Mouse (Mus musculus) stomach, embryonic 16.5 days (tissue): ENCODE data around the gene Slc1a3. TPM values are rescaled to one million over a fixed set of nuclear protein-coding genes. Genes with fewer than 3 reads are reported as not detected.

Source experiments
- ATAC-seq: fragments of 200-750 bp; cut with Nextera tagmentation; 2 replicates; pipeline ENCODE4 v1.8.0; 2017; ENCODE audit warnings: moderate number of reproducible peaks, moderate TSS enrichment; ENCODE audit not compliant: insufficient read depth, low FRiP score
- H3K27ac ChIP-seq: fragments of 300-500 bp; sonication (generic); 2 replicates; pipeline ENCODE4 v1.5.1; 2014; ENCODE audit warnings: low read length
- H3K27me3 ChIP-seq: fragments of 300-500 bp; sonication (generic); 2 replicates; pipeline ENCODE4 v1.6.1; 2014; ENCODE audit warnings: low read length, control low read depth, mixed read lengths; ENCODE audit not compliant: control insufficient read depth, insufficient read depth
- H3K36me3 ChIP-seq: fragments of 300-500 bp; sonication (generic); 2 replicates; pipeline ENCODE4 v1.6.1; 2014; ENCODE audit warnings: low read length; ENCODE audit not compliant: control insufficient read depth, insufficient read depth
- H3K4me1 ChIP-seq: fragments of 300-500 bp; sonication (generic); 2 replicates; pipeline ENCODE4 v1.6.1; 2014; ENCODE audit warnings: low read length, control low read depth, mixed read lengths; ENCODE audit not compliant: control insufficient read depth, insufficient read depth
- H3K4me2 ChIP-seq: fragments of 300-500 bp; sonication (generic); 2 replicates; pipeline ENCODE4 v1.6.1; 2014; ENCODE audit warnings: low read depth, low read length, mixed read lengths
- H3K4me3 ChIP-seq: fragments of 300-500 bp; sonication (generic); replicated peaks from 2 replicates; pipeline ENCODE4 v1.5.1; 2014; ENCODE audit warnings: mild to moderate bottlenecking, low read length
- H3K9ac ChIP-seq: fragments of 300-500 bp; sonication (generic); 2 replicates; pipeline ENCODE4 v1.6.1; 2014; ENCODE audit warnings: low read length
- H3K9me3 ChIP-seq: fragments of 300-500 bp; sonication (generic); replicated peaks from 2 replicates; pipeline ENCODE4 v1.6.1; 2016; ENCODE audit warnings: low read length, control low read depth; ENCODE audit not compliant: control insufficient read depth
- WGBS: fragments of 180-500 bp; shearing (Covaris S2); extraction: QIAGEN DNeasy Blood & Tissue Kit; methylation state at CpG from one replicate; pipeline ENCODE4 v1.1.7; 2014; 5-methylcytosine and 5-hydroxymethylcytosine counted together
- polyA plus RNA-seq: library from polyadenylated mRNA; unstranded; fragments of >200 nt; fragmentation: Nextera tagmentation; extraction: Ambion mirVana; gene quantifications from 2 replicates; pipeline ENCODE4 v1.2.1, GENCODE M21; 2015

Gene Slc1a3
- polyA plus RNA-seq, 1 experiment from 2014 or later: 14.2 TPM

- Histone ChIP-seq H3K4me2 (no peak overlapping the region), H3K4me1 (no peaks in the 10 kb centered on the region), H3K36me3 (no peaks in the 10 kb centered on the region), H3K27me3 (no peaks in the 10 kb centered on the region), H3K9me3 (no peaks in the 10 kb centered on the region), H3K9ac (no peak overlapping the region), H3K4me3 (no peak overlapping the region), H3K27ac (no peak overlapping the region)
- 73% methylated on average over 5 of the region's 5 CpGs for WGBS
- no peak for ATAC-seq
These were observed 38.0 kb downstream of the Slc1a3 start for GRCm38 (mm10) chr15:8672532-8672931.

GRCm38 (mm10) chr15:8667849-8668522, 42.6 kb downstream of the Slc1a3 start:
- WGBS: 89% methylated on average over 25 of the region's 25 CpGs
- H3K4me3 ChIP-seq: no peak overlapping the region
- no peak overlapping the region for H3K27ac ChIP-seq
- no peaks in the 10 kb centered on the region for H3K27me3 ChIP-seq
- H3K9ac ChIP-seq: no peak overlapping the region
- H3K4me1 ChIP-seq: no peaks in the 10 kb centered on the region; the same call in 1 of the 2 replicates
- H3K9me3 ChIP-seq: no peaks in the 10 kb centered on the region
- H3K36me3 ChIP-seq: no peaks in the 10 kb centered on the region
- H3K4me2 ChIP-seq: no peak overlapping the region
- no peak for ATAC-seq

- no peak for ATAC-seq
- H3K9me3 ChIP-seq: no peaks in the 10 kb centered on the region
- WGBS: 83% methylated on average over 15 of the region's 15 CpGs
- H3K9ac ChIP-seq: no peak overlapping the region
- H3K4me3 ChIP-seq: no peak overlapping the region
- H3K27me3 ChIP-seq: no peaks in the 10 kb centered on the region
- H3K4me2 ChIP-seq: no peak overlapping the region
- H3K36me3 ChIP-seq: no peaks in the 10 kb centered on the region
- no peak overlapping the region for H3K27ac ChIP-seq
- H3K4me1 ChIP-seq: no peaks in the 10 kb centered on the region; the same call in 1 of the 2 replicates
These were observed 44.8 kb downstream of the Slc1a3 start for GRCm38 (mm10) chr15:8665675-8666350.

GRCm38 (mm10) chr15:8663348-8664099, 47.0 kb downstream of the Slc1a3 start:
- H3K36me3 ChIP-seq: no peaks in the 10 kb centered on the region
- no peak overlapping the region for H3K27ac ChIP-seq
- no peak overlapping the region for H3K9ac ChIP-seq
- 58% methylated on average over 17 of the region's 17 CpGs for WGBS
- ATAC-seq: peak; percentile 53; the same call in 1 of the 2 replicates
- H3K4me2 ChIP-seq: peak overlapping the region; percentile 20; the same call in 1 of the 2 replicates
- H3K4me1 ChIP-seq: peaks cover 8% of the 10 kb centered on the region
- no peaks in the 10 kb centered on the region; the same call in 1 of the 2 replicates for H3K27me3 ChIP-seq
- H3K9me3 ChIP-seq: no peaks in the 10 kb centered on the region
- H3K4me3 ChIP-seq: no peak overlapping the region

- Histone ChIP-seq H3K4me3 (no peak overlapping the region), H3K36me3 (no peaks in the 10 kb centered on the region), H3K9me3 (no peaks in the 10 kb centered on the region), H3K27me3 (no peaks in the 10 kb centered on the region; the same call in 1 of the 2 replicates), H3K4me2 (no peak overlapping the region), H3K27ac (no peak overlapping the region), H3K4me1 (peaks cover 8% of the 10 kb centered on the region), H3K9ac (no peak overlapping the region)
- no peak; the same call in 1 of the 2 replicates for ATAC-seq
- WGBS: 32% methylated on average over 6 of the region's 6 CpGs
These were observed 48.7 kb downstream of the Slc1a3 start for GRCm38 (mm10) chr15:8661856-8662255.

- peaks cover 8% of the 10 kb centered on the region for H3K4me1 ChIP-seq
- no peak overlapping the region for H3K4me3 ChIP-seq
- ATAC-seq: no peak
- H3K36me3 ChIP-seq: no peaks in the 10 kb centered on the region
- no peaks in the 10 kb centered on the region for H3K9me3 ChIP-seq
- no peak overlapping the region for H3K27ac ChIP-seq
- WGBS: 76% methylated on average over 4 of the region's 4 CpGs
- H3K27me3 ChIP-seq: no peaks in the 10 kb centered on the region; the same call in 1 of the 2 replicates
- H3K9ac ChIP-seq: no peak overlapping the region
- no peak overlapping the region for H3K4me2 ChIP-seq
These were observed 50.6 kb downstream of the Slc1a3 start for GRCm38 (mm10) chr15:8659977-8660376.

- H3K4me3 ChIP-seq: no peak overlapping the region
- WGBS: 33% methylated on average over 8 of the region's 8 CpGs
- no peaks in the 10 kb centered on the region for H3K9me3 ChIP-seq
- peaks cover 10% of the 10 kb centered on the region for H3K4me1 ChIP-seq
- no peak overlapping the region for H3K9ac ChIP-seq
- H3K36me3 ChIP-seq: no peaks in the 10 kb centered on the region
- H3K27me3 ChIP-seq: no peaks in the 10 kb centered on the region; the same call in 1 of the 2 replicates
- no peak overlapping the region for H3K27ac ChIP-seq
- ATAC-seq: no peak; the same call in 1 of the 2 replicates
- no peak overlapping the region for H3K4me2 ChIP-seq
These were observed 51.0 kb downstream of the Slc1a3 start for GRCm38 (mm10) chr15:8659483-8659971.

- Histone ChIP-seq H3K9ac (no peak overlapping the region), H3K4me3 (no peak overlapping the region), H3K9me3 (no peaks in the 10 kb centered on the region), H3K27ac (no peak overlapping the region), H3K27me3 (no peaks in the 10 kb centered on the region; the same call in 1 of the 2 replicates), H3K4me2 (no peak overlapping the region), H3K36me3 (no peaks in the 10 kb centered on the region), H3K4me1 (peaks cover 11% of the 10 kb centered on the region)
- 71% methylated on average over 8 of the region's 8 CpGs for WGBS
- ATAC-seq: no peak; the same call in 1 of the 2 replicates
These were observed 52.2 kb downstream of the Slc1a3 start for GRCm38 (mm10) chr15:8658086-8658980.
